Mouse (Mus musculus): Measurements from ENCODE around the gene Jhy. TPM values are rescaled to one million over a fixed set of nuclear protein-coding genes. Genes with fewer than 3 reads are reported as not detected.

Gene Jhy
- total and polyA plus RNA-seq, 3 experiments: not detected

DNA sequence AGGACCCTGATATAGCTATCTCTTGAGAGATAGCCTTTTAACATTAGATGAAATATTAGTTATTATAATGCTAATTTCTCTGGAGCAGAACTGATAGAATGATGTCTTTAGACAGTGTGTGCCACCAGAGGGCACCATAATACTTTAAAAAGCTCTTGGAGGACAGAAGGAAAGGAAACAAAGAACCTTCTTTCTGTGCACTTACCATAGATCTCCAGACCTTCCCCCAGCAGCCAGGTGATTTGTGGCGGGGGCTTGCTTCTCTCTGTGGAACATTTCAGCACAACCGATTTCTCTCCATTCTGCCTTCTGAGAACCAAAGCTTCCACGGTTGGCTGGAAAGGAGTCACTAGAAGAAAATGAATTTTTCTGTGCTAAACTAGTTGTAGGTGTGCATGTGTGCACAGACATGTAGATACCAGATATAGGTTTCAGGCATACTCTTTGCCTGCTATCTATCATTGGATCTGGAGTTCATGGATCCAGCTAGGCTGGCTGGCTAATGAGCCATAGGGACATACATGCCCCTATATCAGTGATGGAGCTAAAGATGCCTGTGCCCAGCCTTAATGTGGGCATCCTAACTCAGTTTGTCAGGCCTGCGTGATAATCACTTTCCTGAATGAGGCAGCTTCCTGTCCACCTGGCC, 26.1 kb upstream of the Jhy start:
- peaks cover 0 to 4% of the 10 kb centered on the region in 2 experiments; a peak in 1 of 4 replicates for H3K4me1 ChIP-seq (ENCODE audit: control insufficient read depth in 1 of 2, insufficient read depth in 2 of 2, low read length in 2 of 2)
- no peaks in the 10 kb centered on the region for H3K9me3 ChIP-seq (replicated peaks; ENCODE audit: insufficient read depth, low read length)
- no peak overlapping the region for H3K27ac ChIP-seq (ENCODE audit: control insufficient read depth, low read depth, low read length)
- no peaks in the 10 kb centered on the region for H3K36me3 ChIP-seq (ENCODE audit: control insufficient read depth in 1 of 2, insufficient read depth in 2 of 2, low read length in 2 of 2)
- H3K4me3 ChIP-seq (ENCODE audit: control insufficient read depth in 1 of 2, insufficient read depth in 1 of 2, low read depth in 2 of 2, low read length in 2 of 2): no peak overlapping the region
- no peak overlapping the region for H3K9ac ChIP-seq (ENCODE audit: control insufficient read depth, low read depth, low read length, poor library complexity, severe bottlenecking)
- TF ChIP-seq RAD21 (IDR thresholded peaks at IDR 0.05; ENCODE audit: low read depth, low read length): peak; percentile 96
- peak; percentile 99 for TF ChIP-seq SMC3 (IDR thresholded peaks at IDR 0.05; ENCODE audit: low read depth, low read length)
- TF ChIP-seq ELF1 (IDR thresholded peaks at IDR 0.05; ENCODE audit: low read depth, low read length): no peak
- TF ChIP-seq CTCF (IDR thresholded peaks at IDR 0.05 in 2 of 3, conservative IDR thresholded peaks at IDR 0.05 in 1 of 3; ENCODE audit: control insufficient read depth in 1 of 3, insufficient read depth in 1 of 3, low read depth in 2 of 3, low read length in 3 of 3, poor library complexity in 1 of 3, severe bottlenecking in 1 of 3): peak; percentile 16 to 93 (median 44); a peak in 4 of 6 replicates
- TF ChIP-seq ZC3H11A (IDR thresholded peaks at IDR 0.05; ENCODE audit: low read depth, low read length): peak; percentile 98
- no peaks in the 10 kb centered on the region for H3K79me2 ChIP-seq (ENCODE audit: control insufficient read depth, insufficient read depth, low read length, poor library complexity)
- peak; percentile 73 for DNase-seq (ENCODE audit: low read depth, low spot score)
- H3K27me3 ChIP-seq (ENCODE audit: control insufficient read depth in 1 of 2, insufficient read depth in 2 of 2, low read length in 2 of 2): no peaks in the 10 kb centered on the region

DNA sequence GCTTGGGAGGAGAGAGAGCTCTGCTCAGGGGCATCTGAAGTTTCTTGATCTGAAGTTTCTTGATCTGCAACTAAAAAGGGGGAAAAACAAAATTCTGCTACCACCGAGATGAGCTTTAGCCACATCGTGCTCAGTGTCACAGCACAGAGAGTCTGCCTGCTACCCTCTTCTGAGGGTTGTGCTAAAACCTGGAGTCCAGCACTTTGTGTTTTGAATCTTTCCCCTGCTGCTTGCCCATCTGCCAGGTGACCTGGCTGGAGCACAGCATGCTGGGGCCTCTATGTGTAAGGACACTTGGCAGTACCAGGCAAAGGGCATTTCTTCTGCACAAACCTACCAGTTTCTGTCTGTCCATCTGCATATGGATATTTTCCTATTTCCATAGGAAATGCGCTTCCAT, 20.4 kb upstream of the Jhy start:
- Histone ChIP-seq H3K27me3 (ENCODE audit: control insufficient read depth in 1 of 2, insufficient read depth in 2 of 2, low read length in 2 of 2) (no peaks in the 10 kb centered on the region; a peak in 2 of 4 replicates), H3K9me3 (replicated peaks; ENCODE audit: insufficient read depth, low read length) (no peaks in the 10 kb centered on the region), H3K9ac (ENCODE audit: control insufficient read depth, low read depth, low read length, poor library complexity, severe bottlenecking) (no peak overlapping the region), H3K27ac (ENCODE audit: control insufficient read depth, low read depth, low read length) (no peak overlapping the region), H3K4me1 (ENCODE audit: control insufficient read depth in 1 of 2, insufficient read depth in 2 of 2, low read length in 2 of 2) (no peaks in the 10 kb centered on the region), H3K79me2 (ENCODE audit: control insufficient read depth, insufficient read depth, low read length, poor library complexity) (no peaks in the 10 kb centered on the region), H3K36me3 (ENCODE audit: control insufficient read depth in 1 of 2, insufficient read depth in 2 of 2, low read length in 2 of 2) (no peaks in the 10 kb centered on the region), H3K4me3 (ENCODE audit: control insufficient read depth in 1 of 2, insufficient read depth in 1 of 2, low read depth in 2 of 2, low read length in 2 of 2) (no peak overlapping the region)
- TF ChIP-seq POLR2AphosphoS2 (IDR thresholded peaks at IDR 0.05; ENCODE audit: low read length) (no peak), RAD21 (IDR thresholded peaks at IDR 0.05; ENCODE audit: low read depth, low read length) (no peak), MAX (IDR thresholded peaks at IDR 0.05; ENCODE audit: low read length) (no peak), ETS1 (IDR thresholded peaks at IDR 0.05; ENCODE audit: low read depth, low read length) (no peak), MXI1 (IDR thresholded peaks at IDR 0.05; ENCODE audit: low read depth, low read length) (no peak), BHLHE40 (IDR thresholded peaks at IDR 0.05; ENCODE audit: borderline replicate concordance, low read depth, low read length) (no peak), MAZ (IDR thresholded peaks at IDR 0.05; ENCODE audit: low read depth, low read length) (no peak), TBP (IDR thresholded peaks at IDR 0.05; ENCODE audit: low read depth, low read length) (no peak), MYB (IDR thresholded peaks at IDR 0.05; ENCODE audit: low read depth, low read length) (no peak), POLR2A (IDR thresholded peaks at IDR 0.05; ENCODE audit: control insufficient read depth in 1 of 2, insufficient read depth in 1 of 2, low read depth in 1 of 2, low read length in 2 of 2, poor library complexity in 1 of 2) (no peak)
- no peak for DNase-seq (ENCODE audit: low read depth, low spot score)

DNA sequence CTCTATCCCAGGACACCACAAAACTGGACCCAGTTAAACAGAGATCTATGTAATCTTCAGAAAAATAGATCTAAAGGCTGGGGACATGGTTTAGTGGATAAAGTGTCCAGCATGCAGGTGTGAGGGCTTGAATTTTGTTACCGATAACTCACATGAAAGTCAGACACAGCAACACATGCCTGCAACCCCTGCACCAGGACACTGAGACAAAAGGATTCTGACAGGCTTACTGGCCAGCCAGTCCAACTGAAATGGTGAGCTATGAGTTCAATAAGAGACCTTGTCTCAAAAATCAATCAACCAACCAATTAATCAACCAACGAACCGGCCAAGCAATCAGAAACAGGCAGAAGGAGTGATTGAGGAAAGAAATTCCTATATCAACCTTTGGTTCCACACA, 19.8 kb upstream of the Jhy start:
- Histone ChIP-seq H3K36me3 (ENCODE audit: control insufficient read depth in 1 of 2, insufficient read depth in 2 of 2, low read length in 2 of 2) (no peaks in the 10 kb centered on the region), H3K79me2 (ENCODE audit: control insufficient read depth, insufficient read depth, low read length, poor library complexity) (no peaks in the 10 kb centered on the region), H3K27me3 (ENCODE audit: control insufficient read depth in 1 of 2, insufficient read depth in 2 of 2, low read length in 2 of 2) (no peaks in the 10 kb centered on the region; a peak in 2 of 4 replicates), H3K4me1 (ENCODE audit: control insufficient read depth in 1 of 2, insufficient read depth in 2 of 2, low read length in 2 of 2) (no peaks in the 10 kb centered on the region), H3K9ac (ENCODE audit: control insufficient read depth, low read depth, low read length, poor library complexity, severe bottlenecking) (no peak overlapping the region), H3K4me3 (ENCODE audit: control insufficient read depth in 1 of 2, insufficient read depth in 1 of 2, low read depth in 2 of 2, low read length in 2 of 2) (no peak overlapping the region), H3K27ac (ENCODE audit: control insufficient read depth, low read depth, low read length) (no peak overlapping the region), H3K9me3 (replicated peaks; ENCODE audit: insufficient read depth, low read length) (no peaks in the 10 kb centered on the region)
- no peak for DNase-seq (ENCODE audit: low read depth, low spot score)
- TF ChIP-seq ZC3H11A (IDR thresholded peaks at IDR 0.05; ENCODE audit: low read depth, low read length) (no peak), UBTF (IDR thresholded peaks at IDR 0.05; ENCODE audit: borderline replicate concordance, insufficient read depth, low read depth, low read length) (no peak), JUND (IDR thresholded peaks at IDR 0.05; ENCODE audit: low read depth, low read length) (no peak)

All from MEL (cell line).